Mouse (Mus musculus): Measurements from ENCODE around the gene 2310050C09Rik. TPM values are rescaled to one million over a fixed set of nuclear protein-coding genes. Genes with fewer than 3 reads are reported as not detected.

Gene 2310050C09Rik
- polyA plus RNA-seq, 1 experiment from 2014 or later: not detected

Other genes starting within 250 kb of the 2310050C09Rik start
- not detected in 2 replicates for gene Lce6a, start 248.6 kb downstream of the 2310050C09Rik start, polyA plus RNA-seq (2015; fragmentation: Nextera tagmentation; extraction: Ambion mirVana)
- gene Lce1a1, start 221.9 kb downstream of the 2310050C09Rik start, polyA plus RNA-seq (2015; fragmentation: Nextera tagmentation; extraction: Ambion mirVana): not detected in 2 replicates
- gene Lce1b, start 213.3 kb downstream of the 2310050C09Rik start, polyA plus RNA-seq (2015; fragmentation: Nextera tagmentation; extraction: Ambion mirVana): not detected in 2 replicates
- not detected in 2 replicates for gene Lce1a2, start 199.9 kb downstream of the 2310050C09Rik start, polyA plus RNA-seq (2015; fragmentation: Nextera tagmentation; extraction: Ambion mirVana)
- gene Lce1c, start 191.0 kb downstream of the 2310050C09Rik start, polyA plus RNA-seq (2015; fragmentation: Nextera tagmentation; extraction: Ambion mirVana): not detected in 2 replicates
- gene Lce1d, start 183.0 kb downstream of the 2310050C09Rik start, polyA plus RNA-seq (2015; fragmentation: Nextera tagmentation; extraction: Ambion mirVana): not detected in 2 replicates
- gene Lce1e, start 161.1 kb downstream of the 2310050C09Rik start, polyA plus RNA-seq (2015; fragmentation: Nextera tagmentation; extraction: Ambion mirVana): not detected in 2 replicates
- gene Lce1f, start 149.9 kb downstream of the 2310050C09Rik start, polyA plus RNA-seq (2015; fragmentation: Nextera tagmentation; extraction: Ambion mirVana): not detected in 2 replicates
- not detected in 2 replicates for gene Gm38119, start 131.1 kb downstream of the 2310050C09Rik start, polyA plus RNA-seq (2015; fragmentation: Nextera tagmentation; extraction: Ambion mirVana)
- gene Lce1g, start 117.9 kb downstream of the 2310050C09Rik start, polyA plus RNA-seq (2015; fragmentation: Nextera tagmentation; extraction: Ambion mirVana): not detected in 2 replicates
- not detected in 2 replicates for gene Lce1h, start 105.2 kb downstream of the 2310050C09Rik start, polyA plus RNA-seq (2015; fragmentation: Nextera tagmentation; extraction: Ambion mirVana)
- gene Lce1i, start 91.3 kb downstream of the 2310050C09Rik start, polyA plus RNA-seq (2015; fragmentation: Nextera tagmentation; extraction: Ambion mirVana): not detected in 2 replicates
- not detected in 2 replicates for gene Lce1j, start 79.7 kb downstream of the 2310050C09Rik start, polyA plus RNA-seq (2015; fragmentation: Nextera tagmentation; extraction: Ambion mirVana)
- not detected in 2 replicates for gene Lce1k, start 62.3 kb downstream of the 2310050C09Rik start, polyA plus RNA-seq (2015; fragmentation: Nextera tagmentation; extraction: Ambion mirVana)
- not detected in 2 replicates for gene Kprp, start 43.0 kb downstream of the 2310050C09Rik start, polyA plus RNA-seq (2015; fragmentation: Nextera tagmentation; extraction: Ambion mirVana)
- not detected in 2 replicates for gene Lce1l, start 18.9 kb downstream of the 2310050C09Rik start, polyA plus RNA-seq (2015; fragmentation: Nextera tagmentation; extraction: Ambion mirVana)
- gene Lce3a, start 56.0 kb upstream of the 2310050C09Rik start, polyA plus RNA-seq (2015; fragmentation: Nextera tagmentation; extraction: Ambion mirVana): not detected in 2 replicates
- gene Lce3b, start 62.8 kb upstream of the 2310050C09Rik start, polyA plus RNA-seq (2015; fragmentation: Nextera tagmentation; extraction: Ambion mirVana): not detected in 2 replicates
- not detected in 2 replicates for gene Lce3c, start 74.3 kb upstream of the 2310050C09Rik start, polyA plus RNA-seq (2015; fragmentation: Nextera tagmentation; extraction: Ambion mirVana)
- not detected in 2 replicates for gene Lce3d, start 87.2 kb upstream of the 2310050C09Rik start, polyA plus RNA-seq (2015; fragmentation: Nextera tagmentation; extraction: Ambion mirVana)
- not detected in 2 replicates for gene Lce3e, start 96.8 kb upstream of the 2310050C09Rik start, polyA plus RNA-seq (2015; fragmentation: Nextera tagmentation; extraction: Ambion mirVana)
- not detected in 2 replicates for gene Lce3f, start 122.0 kb upstream of the 2310050C09Rik start, polyA plus RNA-seq (2015; fragmentation: Nextera tagmentation; extraction: Ambion mirVana)
- not detected in 2 replicates for gene Crct1, start 145.5 kb upstream of the 2310050C09Rik start, polyA plus RNA-seq (2015; fragmentation: Nextera tagmentation; extraction: Ambion mirVana)
- not detected in 2 replicates for gene Lce1m, start 148.8 kb upstream of the 2310050C09Rik start, polyA plus RNA-seq (2015; fragmentation: Nextera tagmentation; extraction: Ambion mirVana)
- not detected in 2 replicates for gene Gm4858, start 198.6 kb upstream of the 2310050C09Rik start, polyA plus RNA-seq (2015; fragmentation: Nextera tagmentation; extraction: Ambion mirVana)

All from lung, embryonic 15.5 days (tissue).